Mouse (Mus musculus): ENCODE results near the gene Arid4a. TPM values are rescaled to one million over a fixed set of nuclear protein-coding genes. Genes with fewer than 3 reads are reported as not detected.

Arid4a gene
- polyA plus RNA-seq, 1 experiment from 2014 or later = 30.3 TPM

- peak; percentile 31 for DNase-seq (ENCODE audit: low spot score)
- H3K4me3 ChIP-seq (ENCODE audit: low read depth, low read length) = peak overlapping the region; percentile 95
- peak overlapping the region; percentile 56 for H3K4me2 ChIP-seq (ENCODE audit: low read depth, low read length)
Measured at GRCm38 (mm10) chr12:70975406-70975805, 40.4 kb upstream of the Arid4a start.

GRCm38 (mm10) chr12:70975891-70976290 is 39.9 kb upstream of the Arid4a start:
- WGBS = 68% methylated on average over 3 of the region's 3 CpGs
- Histone ChIP-seq H3K9me3 (replicated peaks; ENCODE audit: control insufficient read depth, low read length) (no peaks in the 10 kb centered on the region), H3K4me2 (ENCODE audit: low read depth, low read length) (peak overlapping the region; percentile 56), H3K9ac (replicated peaks; ENCODE audit: low read length) (no peak overlapping the region), H3K27ac (replicated peaks; ENCODE audit: low read depth, low read length) (no peak overlapping the region), H3K36me3 (replicated peaks; ENCODE audit: control insufficient read depth, insufficient read depth, low read depth, low read length) (no peaks in the 10 kb centered on the region; the same call in 1 of the 2 replicates), H3K4me1 (ENCODE audit: control insufficient read depth, insufficient read depth, low read length) (no peaks in the 10 kb centered on the region; the same call in 1 of the 2 replicates), H3K4me3 (ENCODE audit: low read depth, low read length) (peak overlapping the region; percentile 95), H3K27me3 (ENCODE audit: control insufficient read depth, insufficient read depth, low read length) (no peaks in the 10 kb centered on the region)
- DNase-seq (ENCODE audit: low spot score) (no peak), ATAC-seq (replicated peaks; ENCODE audit: insufficient number of reproducible peaks, low FRiP score, low TSS enrichment, low read depth) (no peak)

More at GRCm38 (mm10) chr12:70975406-70975805, 40.4 kb upstream of the Arid4a start:
- no peaks in the 10 kb centered on the region for H3K27me3 ChIP-seq (ENCODE audit: control insufficient read depth, insufficient read depth, low read length)
- no peaks in the 10 kb centered on the region for H3K9me3 ChIP-seq (replicated peaks; ENCODE audit: control insufficient read depth, low read length)
- peak overlapping the region; percentile 94 for H3K27ac ChIP-seq (replicated peaks; ENCODE audit: low read depth, low read length)
- WGBS = 23% methylated on average over 10 of the region's 10 CpGs
- no peak for ATAC-seq (replicated peaks; ENCODE audit: insufficient number of reproducible peaks, low FRiP score, low TSS enrichment, low read depth)
- no peaks in the 10 kb centered on the region; the same call in 1 of the 2 replicates for H3K4me1 ChIP-seq (ENCODE audit: control insufficient read depth, insufficient read depth, low read length)
- peak overlapping the region; percentile 98 for H3K9ac ChIP-seq (replicated peaks; ENCODE audit: low read length)
- H3K36me3 ChIP-seq (replicated peaks; ENCODE audit: control insufficient read depth, insufficient read depth, low read depth, low read length) = no peaks in the 10 kb centered on the region; the same call in 1 of the 2 replicates

- H3K27me3 ChIP-seq (ENCODE audit: control insufficient read depth, insufficient read depth, low read length) = no peaks in the 10 kb centered on the region
- no peaks in the 10 kb centered on the region; the same call in 1 of the 2 replicates for H3K4me1 ChIP-seq (ENCODE audit: control insufficient read depth, insufficient read depth, low read length)
- H3K36me3 ChIP-seq (replicated peaks; ENCODE audit: control insufficient read depth, insufficient read depth, low read depth, low read length) = no peaks in the 10 kb centered on the region
- no peak overlapping the region for H3K4me2 ChIP-seq (ENCODE audit: low read depth, low read length)
- H3K9ac ChIP-seq (replicated peaks; ENCODE audit: low read length) = no peak overlapping the region
- H3K9me3 ChIP-seq (replicated peaks; ENCODE audit: control insufficient read depth, low read length) = no peaks in the 10 kb centered on the region
- ATAC-seq (replicated peaks; ENCODE audit: insufficient number of reproducible peaks, low FRiP score, low TSS enrichment, low read depth) (no peak), DNase-seq (ENCODE audit: low spot score) (no peak)
- no peak overlapping the region for H3K4me3 ChIP-seq (ENCODE audit: low read depth, low read length)
- no peak overlapping the region for H3K27ac ChIP-seq (replicated peaks; ENCODE audit: low read depth, low read length)
- WGBS = 89% methylated on average over 7 of the region's 7 CpGs
Measured at GRCm38 (mm10) chr12:70978345-70978744, 37.4 kb upstream of the Arid4a start.

GRCm38 (mm10) chr12:70984855-70985550 is 30.8 kb upstream of the Arid4a start:
- Histone ChIP-seq H3K4me1 (ENCODE audit: control insufficient read depth, insufficient read depth, low read length) (no peaks in the 10 kb centered on the region), H3K9me3 (replicated peaks; ENCODE audit: control insufficient read depth, low read length) (no peaks in the 10 kb centered on the region), H3K4me2 (ENCODE audit: low read depth, low read length) (no peak overlapping the region), H3K27me3 (ENCODE audit: control insufficient read depth, insufficient read depth, low read length) (no peaks in the 10 kb centered on the region), H3K27ac (replicated peaks; ENCODE audit: low read depth, low read length) (no peak overlapping the region), H3K4me3 (ENCODE audit: low read depth, low read length) (no peak overlapping the region), H3K9ac (replicated peaks; ENCODE audit: low read length) (no peak overlapping the region), H3K36me3 (replicated peaks; ENCODE audit: control insufficient read depth, insufficient read depth, low read depth, low read length) (no peaks in the 10 kb centered on the region; the same call in 1 of the 2 replicates)
- no peak for DNase-seq (ENCODE audit: low spot score)
- no peak for ATAC-seq (replicated peaks; ENCODE audit: insufficient number of reproducible peaks, low FRiP score, low TSS enrichment, low read depth)
- WGBS = 92% methylated on average over 7 of the region's 7 CpGs

- Histone ChIP-seq H3K9me3 (replicated peaks; ENCODE audit: control insufficient read depth, low read length) (no peaks in the 10 kb centered on the region), H3K27me3 (ENCODE audit: control insufficient read depth, insufficient read depth, low read length) (no peaks in the 10 kb centered on the region), H3K27ac (replicated peaks; ENCODE audit: low read depth, low read length) (no peak overlapping the region), H3K36me3 (replicated peaks; ENCODE audit: control insufficient read depth, insufficient read depth, low read depth, low read length) (peaks cover 5% of the 10 kb centered on the region), H3K9ac (replicated peaks; ENCODE audit: low read length) (no peak overlapping the region), H3K4me3 (ENCODE audit: low read depth, low read length) (no peak overlapping the region), H3K4me1 (ENCODE audit: control insufficient read depth, insufficient read depth, low read length) (no peaks in the 10 kb centered on the region), H3K4me2 (ENCODE audit: low read depth, low read length) (no peak overlapping the region)
- WGBS = 87% methylated on average over 5 of the region's 5 CpGs
- DNase-seq (ENCODE audit: low spot score) = no peak
- no peak for ATAC-seq (replicated peaks; ENCODE audit: insufficient number of reproducible peaks, low FRiP score, low TSS enrichment, low read depth)
Measured at GRCm38 (mm10) chr12:70997225-70997624, 18.6 kb upstream of the Arid4a start.

- ATAC-seq (replicated peaks; ENCODE audit: insufficient number of reproducible peaks, low FRiP score, low TSS enrichment, low read depth) (no peak), DNase-seq (ENCODE audit: low spot score) (no peak)
- H3K36me3 ChIP-seq (replicated peaks; ENCODE audit: control insufficient read depth, insufficient read depth, low read depth, low read length) = peaks cover 5% of the 10 kb centered on the region
- H3K4me3 ChIP-seq (ENCODE audit: low read depth, low read length) = no peak overlapping the region
- H3K4me1 ChIP-seq (ENCODE audit: control insufficient read depth, insufficient read depth, low read length) = no peaks in the 10 kb centered on the region
- no peaks in the 10 kb centered on the region for H3K27me3 ChIP-seq (ENCODE audit: control insufficient read depth, insufficient read depth, low read length)
- H3K9ac ChIP-seq (replicated peaks; ENCODE audit: low read length) = no peak overlapping the region
- no peak overlapping the region for H3K27ac ChIP-seq (replicated peaks; ENCODE audit: low read depth, low read length)
- H3K9me3 ChIP-seq (replicated peaks; ENCODE audit: control insufficient read depth, low read length) = no peaks in the 10 kb centered on the region
- H3K4me2 ChIP-seq (ENCODE audit: low read depth, low read length) = no peak overlapping the region
- WGBS = 75% methylated on average over 5 of the region's 5 CpGs
Measured at GRCm38 (mm10) chr12:70999423-70999903, 16.3 kb upstream of the Arid4a start.

GRCm38 (mm10) chr12:71000344-71000743 is 15.4 kb upstream of the Arid4a start:
- Histone ChIP-seq H3K9me3 (replicated peaks; ENCODE audit: control insufficient read depth, low read length) (no peaks in the 10 kb centered on the region), H3K36me3 (replicated peaks; ENCODE audit: control insufficient read depth, insufficient read depth, low read depth, low read length) (peaks cover 5% of the 10 kb centered on the region), H3K27ac (replicated peaks; ENCODE audit: low read depth, low read length) (no peak overlapping the region), H3K9ac (replicated peaks; ENCODE audit: low read length) (no peak overlapping the region), H3K4me2 (ENCODE audit: low read depth, low read length) (no peak overlapping the region), H3K4me1 (ENCODE audit: control insufficient read depth, insufficient read depth, low read length) (no peaks in the 10 kb centered on the region), H3K27me3 (ENCODE audit: control insufficient read depth, insufficient read depth, low read length) (no peaks in the 10 kb centered on the region), H3K4me3 (ENCODE audit: low read depth, low read length) (no peak overlapping the region)
- 96% methylated on average over 1 of the region's 1 CpGs for WGBS
- DNase-seq (ENCODE audit: low spot score) = no peak
- ATAC-seq (replicated peaks; ENCODE audit: insufficient number of reproducible peaks, low FRiP score, low TSS enrichment, low read depth) = no peak

GRCm38 (mm10) chr12:71001456-71001855 is 14.3 kb upstream of the Arid4a start:
- 83% methylated on average over 6 of the region's 6 CpGs for whole genome bisulfite sequencing
- Histone ChIP-seq H3K9me3 (replicated peaks; ENCODE audit: control insufficient read depth, low read length) (no peaks in the 10 kb centered on the region), H3K9ac (replicated peaks; ENCODE audit: low read length) (no peak overlapping the region), H3K27me3 (ENCODE audit: control insufficient read depth, insufficient read depth, low read length) (no peaks in the 10 kb centered on the region), H3K36me3 (replicated peaks; ENCODE audit: control insufficient read depth, insufficient read depth, low read depth, low read length) (peaks cover 3% of the 10 kb centered on the region), H3K4me1 (ENCODE audit: control insufficient read depth, insufficient read depth, low read length) (no peaks in the 10 kb centered on the region), H3K4me2 (ENCODE audit: low read depth, low read length) (no peak overlapping the region), H3K27ac (replicated peaks; ENCODE audit: low read depth, low read length) (no peak overlapping the region), H3K4me3 (ENCODE audit: low read depth, low read length) (no peak overlapping the region)
- ATAC-seq (replicated peaks; ENCODE audit: insufficient number of reproducible peaks, low FRiP score, low TSS enrichment, low read depth) (no peak), DNase-seq (ENCODE audit: low spot score) (no peak)
